Mouse (Mus musculus) bone marrow macrophage, adult 2 months (primary cell): ENCODE results near the gene 2310057N15Rik. TPM values are rescaled to one million over a fixed set of nuclear protein-coding genes. Genes with fewer than 3 reads are reported as not detected.

ENCODE experiments used
- H3K27ac ChIP-seq: 2 replicates; pipeline ENCODE4 v1.5.1; 2012; ENCODE audit warnings: low read depth, low read length; ENCODE audit not compliant: insufficient read depth
- H3K4me1 ChIP-seq: 2 replicates; pipeline ENCODE4 v1.6.1; 2012; ENCODE audit warnings: low read length; ENCODE audit not compliant: control insufficient read depth, insufficient read depth
- H3K4me3 ChIP-seq: 2 replicates; pipeline ENCODE4 v1.5.1; 2012; ENCODE audit warnings: mild to moderate bottlenecking, low read length, moderate library complexity; ENCODE audit not compliant: insufficient read depth
- CTCF ChIP-seq: IDR thresholded peaks from 2 replicates; pipeline ENCODE4 v1.5.1; 2012; ENCODE audit warnings: low read depth, mild to moderate bottlenecking, low read length, moderate library complexity
- polyA plus RNA-seq: library from polyadenylated mRNA; stranded (reverse); fragments of >200 nt; gene quantifications from 2 replicates; pipeline ENCODE4 v1.2.4, GENCODE M21; 2012; ENCODE audit not compliant: missing spikeins, insufficient read depth, insufficient read length

2310057N15Rik gene
- polyA plus RNA-seq, 1 experiment: not detected

GRCm38 (mm10) chr16:88728812-88729275 is 45.2 kb downstream of the 2310057N15Rik start, which contains the start of gene Krtap13-1:
Krtap13-1 (plus strand) TSS chr16:88728862.
- no peak for TF ChIP-seq CTCF
- no peak within 1 kb of the TSS for H3K27ac ChIP-seq
- H3K4me1 ChIP-seq: no peaks in the 10 kb centered on the region
- H3K4me3 ChIP-seq: no peak within 1 kb of the TSS

Other genes with a start within 250 kb of the 2310057N15Rik start
- not detected in 2 replicates for gene Cldn8, start 211.0 kb downstream of the 2310057N15Rik start, polyA plus RNA-seq
- not detected in 2 replicates for gene Krtap24-1, start 161.9 kb downstream of the 2310057N15Rik start, polyA plus RNA-seq
- gene 2310079G19Rik, start 146.5 kb downstream of the 2310057N15Rik start, polyA plus RNA-seq: not detected in 2 replicates
- not detected in 2 replicates for gene Krtap26-1, start 126.4 kb downstream of the 2310057N15Rik start, polyA plus RNA-seq
- gene Krtap27-1, start 102.5 kb downstream of the 2310057N15Rik start, polyA plus RNA-seq: not detected in 2 replicates
- not detected in 2 replicates for gene 2310061N02Rik, start 66.2 kb downstream of the 2310057N15Rik start, polyA plus RNA-seq
- gene Krtap13-1, start 45.3 kb downstream of the 2310057N15Rik start, polyA plus RNA-seq: not detected in 2 replicates
- not detected in 2 replicates for gene Krtap13, start 22.6 kb downstream of the 2310057N15Rik start, polyA plus RNA-seq
- not detected in 2 replicates for gene 2310034C09Rik, start 15.4 kb downstream of the 2310057N15Rik start, polyA plus RNA-seq
- gene Gm5965, start 3.7 kb upstream of the 2310057N15Rik start, polyA plus RNA-seq: not detected in 2 replicates
- not detected in 2 replicates for gene Gm20741, start 38.0 kb upstream of the 2310057N15Rik start, polyA plus RNA-seq
- gene Krtap15, start 46.0 kb upstream of the 2310057N15Rik start, polyA plus RNA-seq: not detected in 2 replicates
- gene Krtap14, start 51.9 kb upstream of the 2310057N15Rik start, polyA plus RNA-seq: not detected in 2 replicates
- gene Krtap19-1, start 95.2 kb upstream of the 2310057N15Rik start, polyA plus RNA-seq: not detected in 2 replicates
- gene Krtap19-2, start 100.1 kb upstream of the 2310057N15Rik start, polyA plus RNA-seq: not detected in 2 replicates
- gene Krtap19-3, start 103.8 kb upstream of the 2310057N15Rik start, polyA plus RNA-seq: not detected in 2 replicates
- not detected in 2 replicates for gene Krtap19-4, start 110.9 kb upstream of the 2310057N15Rik start, polyA plus RNA-seq
- gene Krtap19-5, start 122.3 kb upstream of the 2310057N15Rik start, polyA plus RNA-seq: not detected in 2 replicates
- gene Krtap19-9b, start 158.1 kb upstream of the 2310057N15Rik start, polyA plus RNA-seq: not detected in 2 replicates
- not detected in 2 replicates for gene Krtap16-3, start 188.7 kb upstream of the 2310057N15Rik start, polyA plus RNA-seq
- not detected in 2 replicates for gene Krtap22-2, start 236.6 kb upstream of the 2310057N15Rik start, polyA plus RNA-seq
- gene Gm10229, start 241.1 kb upstream of the 2310057N15Rik start, polyA plus RNA-seq: not detected in 2 replicates